Mouse (Mus musculus) heart, embryonic 15.5 days (tissue): ENCODE data around the gene Prdm16. TPM values are rescaled to one million over a fixed set of nuclear protein-coding genes. Genes with fewer than 3 reads are reported as not detected.

ENCODE experiments used
- ATAC-seq: fragments of 200-750 bp; cut with Nextera tagmentation; replicated peaks from 2 replicates; pipeline ENCODE4 v1.8.0; 2017; ENCODE audit warnings: low read depth, moderate TSS enrichment; ENCODE audit not compliant: insufficient number of reproducible peaks, insufficient read depth, low FRiP score
- H3K27ac ChIP-seq: fragments of 300-500 bp; sonication (generic); 2 replicates; pipeline ENCODE4 v1.5.1; 2015; ENCODE audit warnings: mild to moderate bottlenecking, inconsistent platforms
- H3K27me3 ChIP-seq: fragments of 300-500 bp; sonication (generic); 2 replicates; pipeline ENCODE4 v1.6.1; 2015; ENCODE audit warnings: inconsistent platforms
- H3K36me3 ChIP-seq: fragments of 300-500 bp; sonication (generic); 2 replicates; pipeline ENCODE4 v1.6.1; 2015; ENCODE audit warnings: mild to moderate bottlenecking, inconsistent platforms
- H3K4me1 ChIP-seq: fragments of 300-500 bp; sonication (generic); replicated peaks from 2 replicates; pipeline ENCODE4 v1.6.1; 2015; ENCODE audit warnings: inconsistent platforms
- H3K4me2 ChIP-seq: fragments of 300-500 bp; sonication (generic); 2 replicates; pipeline ENCODE4 v1.6.1; 2015; ENCODE audit warnings: inconsistent platforms, mild to moderate bottlenecking, moderate library complexity
- H3K4me3 ChIP-seq: fragments of 300-500 bp; sonication (generic); 2 replicates; pipeline ENCODE4 v1.5.1; 2015; ENCODE audit warnings: mild to moderate bottlenecking, inconsistent platforms
- H3K9ac ChIP-seq: fragments of 300-500 bp; sonication (generic); 2 replicates; pipeline ENCODE4 v1.6.1; 2015; ENCODE audit warnings: mild to moderate bottlenecking, inconsistent platforms
- H3K9me3 ChIP-seq: fragments of 300-500 bp; sonication (generic); replicated peaks from 2 replicates; pipeline ENCODE4 v1.6.1; 2016; ENCODE audit warnings: inconsistent platforms
- WGBS: fragments of 180-500 bp; shearing (Covaris S2); methylation state at CpG from one replicate; pipeline ENCODE4 v1.1.7; 2015; ENCODE audit warnings: mixed read lengths; 5-methylcytosine and 5-hydroxymethylcytosine counted together
- polyA plus RNA-seq: library from polyadenylated mRNA; unstranded; fragments of >200 nt; fragmentation: Nextera tagmentation; extraction: Ambion mirVana; gene quantifications from 2 replicates; pipeline ENCODE4 v1.2.1, GENCODE M21; 2015

Gene Prdm16
- polyA plus RNA-seq, 1 experiment from 2014 or later = 20.9 TPM

- Histone ChIP-seq H3K4me3 (no peak overlapping the region), H3K27ac (peak overlapping the region; percentile 53), H3K27me3 (peaks cover 14% of the 10 kb centered on the region; the same call in 1 of the 2 replicates), H3K9ac (no peak overlapping the region), H3K4me1 (peaks cover 79% of the 10 kb centered on the region), H3K36me3 (no peaks in the 10 kb centered on the region), H3K4me2 (no peak overlapping the region), H3K9me3 (no peaks in the 10 kb centered on the region)
- 45% methylated on average over 2 of the region's 2 CpGs for WGBS
- no peak; the same call in 1 of the 2 replicates for ATAC-seq
Observed at GRCm38 (mm10) chr4:154626282-154626681, 10.4 kb downstream of the Prdm16 start.

GRCm38 (mm10) chr4:154625710-154626109, 11.0 kb downstream of the Prdm16 start:
- 57% methylated on average over 14 of the region's 14 CpGs for WGBS
- Histone ChIP-seq H3K36me3 (no peaks in the 10 kb centered on the region), H3K27me3 (peaks cover 9% of the 10 kb centered on the region; the same call in 1 of the 2 replicates), H3K4me1 (peaks cover 73% of the 10 kb centered on the region), H3K27ac (no peak overlapping the region), H3K9ac (no peak overlapping the region), H3K4me2 (no peak overlapping the region), H3K4me3 (no peak overlapping the region), H3K9me3 (no peaks in the 10 kb centered on the region)
- no peak for ATAC-seq

DNA sequence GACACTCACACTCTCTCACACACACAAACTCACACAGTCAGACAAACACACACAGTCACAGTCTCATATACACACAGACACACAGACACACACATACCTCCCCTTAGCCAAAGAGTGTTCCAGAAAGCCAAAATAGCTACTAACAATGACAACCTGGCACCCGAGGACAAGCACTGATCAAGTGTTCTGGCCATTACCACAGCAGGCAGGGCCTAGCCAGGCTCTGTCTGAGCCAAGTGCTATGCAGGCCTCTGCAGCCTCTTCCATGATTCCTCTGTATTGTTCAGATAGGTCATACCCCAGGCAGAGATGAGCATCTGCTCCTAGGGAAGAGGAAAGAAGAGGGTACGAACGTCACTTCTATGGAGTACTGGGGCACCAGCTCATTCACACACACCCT, 13.4 kb downstream of the Prdm16 start:
- no peak overlapping the region for H3K4me2 ChIP-seq
- no peak overlapping the region for H3K27ac ChIP-seq
- ATAC-seq = no peak
- 69% methylated on average over 3 of the region's 3 CpGs for WGBS
- H3K27me3 ChIP-seq = 0 out of 2 replicates have a peak, but pooled peaks cover 4% of the 10 kb centered on the region
- H3K4me1 ChIP-seq = peaks cover 63% of the 10 kb centered on the region
- H3K36me3 ChIP-seq = no peaks in the 10 kb centered on the region
- no peak overlapping the region for H3K9ac ChIP-seq
- no peak overlapping the region for H3K4me3 ChIP-seq
- no peaks in the 10 kb centered on the region for H3K9me3 ChIP-seq

- Histone ChIP-seq H3K36me3 (no peaks in the 10 kb centered on the region), H3K9ac (no peak overlapping the region), H3K27ac (no peak overlapping the region), H3K27me3 (0 out of 2 replicates have a peak, but pooled peaks cover 4% of the 10 kb centered on the region), H3K4me1 (peaks cover 55% of the 10 kb centered on the region), H3K4me2 (no peak overlapping the region), H3K4me3 (no peak overlapping the region), H3K9me3 (no peaks in the 10 kb centered on the region)
- ATAC-seq = no peak
- 95% methylated on average over 4 of the region's 4 CpGs for WGBS
Observed at GRCm38 (mm10) chr4:154622521-154622920, 14.2 kb downstream of the Prdm16 start.

DNA sequence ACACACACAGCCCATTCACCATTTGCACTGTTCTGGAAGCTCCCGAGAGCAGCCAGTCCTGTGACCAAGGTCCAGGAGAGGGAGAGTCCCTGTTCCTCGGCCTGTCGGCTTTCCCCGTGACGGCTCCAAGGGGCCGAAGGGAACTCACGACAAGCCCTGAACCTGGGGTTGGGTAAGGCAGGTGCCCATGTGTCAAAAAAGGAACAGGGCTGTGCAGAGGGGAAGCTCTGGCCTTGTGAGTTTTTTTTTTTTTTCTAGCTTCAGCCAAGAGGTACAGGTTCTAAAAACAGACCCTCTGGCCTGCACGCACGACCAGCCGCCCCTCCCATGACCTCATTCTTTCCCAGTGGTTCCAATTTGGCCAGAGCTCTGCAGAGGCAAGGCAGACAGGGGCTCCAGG, 25.5 kb downstream of the Prdm16 start:
- H3K36me3 ChIP-seq = no peaks in the 10 kb centered on the region
- no peak overlapping the region for H3K4me3 ChIP-seq
- 33% methylated on average over 10 of the region's 10 CpGs for WGBS
- ATAC-seq = peak; percentile 83
- peak overlapping the region; percentile 43 for H3K4me2 ChIP-seq
- peaks cover 34% of the 10 kb centered on the region for H3K4me1 ChIP-seq
- H3K27ac ChIP-seq = peak overlapping the region; percentile 94
- no peaks in the 10 kb centered on the region for H3K27me3 ChIP-seq
- H3K9ac ChIP-seq = peak overlapping the region; percentile 43
- no peaks in the 10 kb centered on the region for H3K9me3 ChIP-seq

DNA sequence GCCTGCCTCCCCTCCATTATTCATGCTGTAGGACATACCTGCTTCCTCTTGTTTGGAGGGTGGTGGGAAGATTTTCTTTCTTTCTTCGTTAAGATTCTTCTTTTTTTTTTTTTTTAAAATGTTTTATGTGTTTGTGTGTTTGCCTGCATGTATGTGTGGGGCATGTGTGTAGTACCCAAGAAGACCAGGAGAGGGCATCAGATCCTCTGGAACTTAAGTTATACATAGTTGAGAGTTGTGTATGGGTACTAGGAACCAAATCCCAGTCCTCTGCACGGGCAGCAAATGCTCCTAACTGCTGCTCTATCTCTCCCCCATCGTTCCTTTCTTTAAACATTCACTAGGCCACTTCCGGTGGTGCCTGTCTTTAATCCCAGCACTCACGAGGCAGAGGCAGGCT, 28.9 kb downstream of the Prdm16 start:
- no peak overlapping the region for H3K27ac ChIP-seq
- no peak overlapping the region for H3K4me3 ChIP-seq
- H3K27me3 ChIP-seq = peaks cover 7% of the 10 kb centered on the region; the same call in 1 of the 2 replicates
- H3K36me3 ChIP-seq = no peaks in the 10 kb centered on the region
- ATAC-seq = no peak
- 81% methylated on average over 5 of the region's 5 CpGs for WGBS
- peaks cover 42% of the 10 kb centered on the region for H3K4me1 ChIP-seq
- H3K4me2 ChIP-seq = no peak overlapping the region
- H3K9ac ChIP-seq = no peak overlapping the region
- H3K9me3 ChIP-seq = no peaks in the 10 kb centered on the region

- H3K27ac ChIP-seq = no peak overlapping the region
- WGBS = 78% methylated on average over 7 of the region's 7 CpGs
- H3K4me1 ChIP-seq = peaks cover 41% of the 10 kb centered on the region
- H3K4me3 ChIP-seq = no peak overlapping the region
- no peak overlapping the region for H3K9ac ChIP-seq
- H3K27me3 ChIP-seq = peaks cover 7% of the 10 kb centered on the region; the same call in 1 of the 2 replicates
- no peak overlapping the region for H3K4me2 ChIP-seq
- no peak for ATAC-seq
- no peaks in the 10 kb centered on the region for H3K36me3 ChIP-seq
- no peaks in the 10 kb centered on the region for H3K9me3 ChIP-seq
Observed at GRCm38 (mm10) chr4:154604442-154604830, 32.2 kb downstream of the Prdm16 start.

GRCm38 (mm10) chr4:154603663-154604441, 32.8 kb downstream of the Prdm16 start:
- Histone ChIP-seq H3K9ac (no peak overlapping the region), H3K9me3 (no peaks in the 10 kb centered on the region), H3K4me3 (no peak overlapping the region), H3K4me1 (peaks cover 44% of the 10 kb centered on the region), H3K4me2 (no peak overlapping the region), H3K27ac (peak overlapping the region; percentile 17; the same call in 1 of the 2 replicates), H3K27me3 (peaks cover 7% of the 10 kb centered on the region; the same call in 1 of the 2 replicates), H3K36me3 (no peaks in the 10 kb centered on the region)
- 37% methylated on average over 25 of the region's 25 CpGs for WGBS
- ATAC-seq = no peak

GRCm38 (mm10) chr4:154602409-154602808, 34.3 kb downstream of the Prdm16 start:
- H3K9ac ChIP-seq = no peak overlapping the region
- peaks cover 58% of the 10 kb centered on the region for H3K4me1 ChIP-seq
- no peak for ATAC-seq
- H3K4me3 ChIP-seq = no peak overlapping the region
- H3K27ac ChIP-seq = no peak overlapping the region
- H3K36me3 ChIP-seq = no peaks in the 10 kb centered on the region
- 56% methylated on average over 10 of the region's 10 CpGs for WGBS
- no peaks in the 10 kb centered on the region for H3K9me3 ChIP-seq
- peaks cover 7% of the 10 kb centered on the region; the same call in 1 of the 2 replicates for H3K27me3 ChIP-seq
- H3K4me2 ChIP-seq = no peak overlapping the region

DNA sequence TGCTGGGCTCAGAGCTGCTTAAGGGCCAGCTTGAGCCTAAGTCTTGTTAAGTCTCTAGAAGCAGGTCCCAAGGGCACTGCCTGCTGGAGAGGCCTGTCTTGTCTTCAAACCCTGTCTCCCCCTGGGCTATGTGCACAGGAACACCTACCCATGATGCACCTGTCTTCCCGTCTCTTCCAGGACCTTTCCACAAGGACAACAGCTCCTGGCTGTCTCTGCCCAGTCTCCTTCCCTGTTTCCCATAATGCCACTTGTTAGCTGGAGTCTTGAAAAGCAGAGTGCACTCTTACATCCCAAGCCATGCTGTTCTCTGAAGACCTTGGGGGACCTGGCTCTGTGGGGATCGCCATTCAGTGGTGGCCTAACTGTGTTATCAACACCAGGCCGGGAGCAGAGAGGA, 35.7 kb downstream of the Prdm16 start:
- Histone ChIP-seq H3K4me2 (no peak overlapping the region), H3K4me3 (no peak overlapping the region), H3K4me1 (peaks cover 72% of the 10 kb centered on the region), H3K36me3 (no peaks in the 10 kb centered on the region), H3K27me3 (peaks cover 7% of the 10 kb centered on the region; the same call in 1 of the 2 replicates), H3K9me3 (no peaks in the 10 kb centered on the region), H3K9ac (no peak overlapping the region), H3K27ac (no peak overlapping the region)
- ATAC-seq = no peak
- 60% methylated on average over 3 of the region's 3 CpGs for WGBS

- no peak overlapping the region for H3K9ac ChIP-seq
- peaks cover 9% of the 10 kb centered on the region; the same call in 1 of the 2 replicates for H3K27me3 ChIP-seq
- no peak overlapping the region for H3K4me3 ChIP-seq
Observed at GRCm38 (mm10) chr4:154599977-154600376, 36.7 kb downstream of the Prdm16 start.

DNA sequence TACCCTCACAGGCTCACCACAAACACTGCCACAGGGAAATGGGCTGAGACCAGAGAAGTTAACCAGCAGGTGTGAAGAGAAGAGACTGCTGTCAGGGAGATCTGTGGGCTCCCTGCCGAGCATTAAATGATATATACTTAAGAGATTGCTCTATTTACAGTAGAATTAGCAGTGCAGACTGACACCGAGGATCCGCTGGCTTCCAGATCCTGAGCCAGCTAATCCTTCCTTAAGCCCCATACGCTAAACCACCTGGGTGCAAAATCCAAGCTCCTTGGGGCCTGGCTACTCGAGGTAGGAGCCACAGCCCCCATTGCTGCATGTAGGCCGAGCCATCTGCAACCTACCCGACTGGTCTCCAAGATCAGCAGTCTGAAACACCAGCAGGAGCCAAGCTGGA, 38.3 kb downstream of the Prdm16 start:
- Histone ChIP-seq H3K36me3 (no peaks in the 10 kb centered on the region), H3K4me2 (no peak overlapping the region), H3K27ac (no peak overlapping the region), H3K9ac (no peak overlapping the region), H3K9me3 (no peaks in the 10 kb centered on the region), H3K4me1 (peaks cover 85% of the 10 kb centered on the region), H3K4me3 (no peak overlapping the region), H3K27me3 (0 out of 2 replicates have a peak, but pooled peaks cover 13% of the 10 kb centered on the region)
- WGBS = 55% methylated on average over 7 of the region's 7 CpGs
- ATAC-seq = no peak

More at GRCm38 (mm10) chr4:154599977-154600376, 36.7 kb downstream of the Prdm16 start:
- H3K36me3 ChIP-seq = no peaks in the 10 kb centered on the region
- no peaks in the 10 kb centered on the region for H3K9me3 ChIP-seq
- WGBS = 63% methylated on average over 10 of the region's 10 CpGs
- H3K4me2 ChIP-seq = no peak overlapping the region
- H3K27ac ChIP-seq = no peak overlapping the region
- H3K4me1 ChIP-seq = peaks cover 82% of the 10 kb centered on the region
- ATAC-seq = no peak
